In the genomic region with DNA sequence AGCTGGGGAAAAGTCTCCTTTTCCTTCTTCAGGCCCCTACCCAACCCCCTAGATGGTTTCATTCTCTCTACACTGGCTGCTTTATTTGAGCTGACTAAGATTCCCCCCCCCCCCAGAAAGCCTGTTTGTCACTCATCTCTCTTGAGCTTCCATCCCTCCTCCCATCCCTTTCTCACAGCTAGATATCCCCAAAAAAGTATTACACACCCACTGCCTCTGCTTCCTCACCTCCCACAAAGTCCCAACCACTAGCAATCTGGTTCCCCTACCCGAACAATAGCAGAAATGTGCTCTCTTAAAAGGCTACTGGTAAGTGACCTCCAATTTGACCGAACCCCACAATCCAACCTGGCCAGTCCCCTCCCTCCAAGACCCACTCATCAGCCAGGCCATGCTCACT, we compare ENCODE assay signal across 29 mouse cellular contexts. TPM values are rescaled to one million over a fixed set of nuclear protein-coding genes. Genes with fewer than 3 reads are reported as not detected.
"Had no signal": no experiment of that assay in that cellular context is flagged by ENCODE, and none has a peak within 500 bp of the region (broad histone marks: within the 10 kb centered on the region; RNA-seq: fewer than 3 reads in every experiment).

No protein-coding gene starts in this region.

- H3K4me2 ChIP-seq: heart, embryonic 12.5 days; hindbrain, embryonic 12.5 days; hindbrain, embryonic 14.5 days; intestine, embryonic 15.5 days; limb, embryonic 13.5 days; limb, embryonic 15.5 days; liver, embryonic 12.5 days had no signal

- H3K4me3 ChIP-seq: gastrocnemius, adult 2 months; heart, embryonic 10.5 days; heart, embryonic 12.5 days; hindbrain, embryonic 10.5 days; hindbrain, embryonic 12.5 days; intestine, embryonic 15.5 days; limb, embryonic 13.5 days; limb, embryonic 15.5 days; liver, embryonic 12.5 days had no signal

- H3K27me3 ChIP-seq: hindbrain, embryonic 12.5 days; intestine, embryonic 15.5 days; limb, embryonic 13.5 days; limb, embryonic 15.5 days; liver, embryonic 12.5 days had no signal

- ATAC-seq: hindbrain, embryonic 16.5 days; inflammation-experienced regulatory T-cells, adult 6 months; intestine, embryonic 15.5 days; intestine, postnatal 0 days; liver, embryonic 12.5 days had no signal

- H3K36me3 ChIP-seq: heart, embryonic 10.5 days; heart, embryonic 12.5 days; hindbrain, embryonic 10.5 days; hindbrain, embryonic 12.5 days; intestine, embryonic 15.5 days; limb, embryonic 13.5 days; limb, embryonic 15.5 days; liver, embryonic 12.5 days had no signal

- H3K9ac ChIP-seq: heart, embryonic 12.5 days; hindbrain, embryonic 12.5 days; hindbrain, embryonic 14.5 days; intestine, embryonic 15.5 days; limb, embryonic 13.5 days; limb, embryonic 15.5 days; liver, embryonic 12.5 days; liver, embryonic 14.5 days had no signal

- H3K9me3 ChIP-seq: heart, embryonic 10.5 days; heart, embryonic 12.5 days; hindbrain, embryonic 10.5 days; hindbrain, embryonic 12.5 days; intestine, embryonic 15.5 days; limb, embryonic 13.5 days; limb, embryonic 15.5 days; liver, embryonic 12.5 days had no signal

- H3K4me1 ChIP-seq: heart, embryonic 10.5 days; heart, embryonic 12.5 days; hindbrain, embryonic 10.5 days; hindbrain, embryonic 12.5 days; intestine, embryonic 15.5 days; limb, embryonic 13.5 days; limb, embryonic 15.5 days; liver, embryonic 12.5 days had no signal

- DNase-seq: gastrocnemius, adult 2 months; gastrocnemius, postnatal 10 days; gastrocnemius, postnatal 25 days; heart, adult 18-20 months; heart, postnatal 10 days; heart, postnatal 4 days; kidney, adult 18-20 months; kidney, adult 8-10 months; kidney, postnatal 14 days; kidney, postnatal 36 days; layer of hippocampus, adult 9-11 months; layer of hippocampus, postnatal 36 days; left cerebral cortex, postnatal 4 days had no signal

- H3K27ac ChIP-seq: gastrocnemius, adult 2 months; heart, embryonic 10.5 days; hindbrain, embryonic 10.5 days; hindbrain, embryonic 12.5 days; hindbrain, embryonic 14.5 days; intestine, embryonic 15.5 days; kidney, postnatal 0 days; limb, embryonic 13.5 days; limb, embryonic 15.5 days; liver, embryonic 12.5 days; liver, embryonic 14.5 days had no signal

RNA-seq across cellular contexts. Expression of a gene that starts 9.3 kb away (rescaled TPM):
- total RNA-seq: granulocyte monocyte progenitor cell, adult 5-6 weeks; liver, adult 2 months had no signal
- polyA plus RNA-seq: heart, embryonic 12.5 days; inflammation-experienced regulatory T-cells, adult 6 months; liver, adult 2 months had no signal
